Mouse (Mus musculus) gastrocnemius, postnatal 4 days (tissue): ENCODE data around the gene Fabp6. TPM values are rescaled to one million over a fixed set of nuclear protein-coding genes. Genes with fewer than 3 reads are reported as not detected.

Source experiments
- DNase-seq, 2 experiments: peaks; one replicate each; pipeline ENCODE4 v3.0.0; 2021 to 2022; ENCODE audit warnings: low spot score in 2 of 2, mixed read lengths in 2 of 2
- total RNA-seq, 2 experiments: library from RNA; stranded (reverse); gene quantifications; 2 replicates each; pipeline ENCODE4 v1.2.3; 2021

Fabp6 gene
- total RNA-seq, 2 experiments from 2014 or later, result not detected

- no peak for DNase-seq
Measured at GRCm38 (mm10) chr11:43604207-43604606, 2.9 kb upstream of the Fabp6 start.

- no peak for DNase-seq
Measured at GRCm38 (mm10) chr11:43589530-43590072, 11.7 kb downstream of the Fabp6 start.

- DNase-seq, result peak; percentile 65 to 79
Measured at GRCm38 (mm10) chr11:43586324-43587090, 14.8 kb downstream of the Fabp6 start, which contains the start of gene 4933415A04Rik. Gene 4933415A04Rik, plus strand, starts transcription at chr11:43587040.

GRCm38 (mm10) chr11:43585211-43586005 is 15.9 kb downstream of the Fabp6 start:
- DNase-seq, result no peak

GRCm38 (mm10) chr11:43577713-43578478 is 23.4 kb downstream of the Fabp6 start:
- no peak for DNase-seq

GRCm38 (mm10) chr11:43575376-43576151 is 25.8 kb downstream of the Fabp6 start:
- no peak for DNase-seq

- DNase-seq, result no peak
Measured at GRCm38 (mm10) chr11:43575061-43575375, 26.3 kb downstream of the Fabp6 start.

GRCm38 (mm10) chr11:43569595-43569994 is 31.7 kb downstream of the Fabp6 start:
- peak in 1 of 2 experiments; percentile 62 for DNase-seq

GRCm38 (mm10) chr11:43569188-43569587 is 32.2 kb downstream of the Fabp6 start:
- no peak for DNase-seq

GRCm38 (mm10) chr11:43568263-43568662 is 33.1 kb downstream of the Fabp6 start:
- no peak for DNase-seq

GRCm38 (mm10) chr11:43566696-43567095 is 34.6 kb downstream of the Fabp6 start:
- no peak for DNase-seq

- DNase-seq, result no peak
Measured at GRCm38 (mm10) chr11:43565852-43566251, 35.5 kb downstream of the Fabp6 start.

GRCm38 (mm10) chr11:43565414-43565813 is 35.9 kb downstream of the Fabp6 start:
- no peak for DNase-seq

- DNase-seq, result no peak
Measured at GRCm38 (mm10) chr11:43563654-43564244, 37.6 kb downstream of the Fabp6 start.

- DNase-seq, result no peak
Measured at GRCm38 (mm10) chr11:43559515-43560292, 41.6 kb downstream of the Fabp6 start.

- no peak for DNase-seq
Measured at GRCm38 (mm10) chr11:43556538-43556937, 44.8 kb downstream of the Fabp6 start.

GRCm38 (mm10) chr11:43552675-43553074 is 48.7 kb downstream of the Fabp6 start:
- no peak for DNase-seq

- no peak for DNase-seq
Measured at GRCm38 (mm10) chr11:43551756-43552155, 49.6 kb downstream of the Fabp6 start.

GRCm38 (mm10) chr11:43549701-43550100 is 51.6 kb downstream of the Fabp6 start:
- DNase-seq, result peak in 1 of 2 experiments; percentile 30
